Mouse (Mus musculus): ENCODE measurements around the gene Ccser1.
"Not testable (repeated sequence)": the region's sequence is repeated elsewhere in the genome, so short reads cannot be mapped to it uniquely, and the experiment has no call there.

Ccser1 gene

DNA sequence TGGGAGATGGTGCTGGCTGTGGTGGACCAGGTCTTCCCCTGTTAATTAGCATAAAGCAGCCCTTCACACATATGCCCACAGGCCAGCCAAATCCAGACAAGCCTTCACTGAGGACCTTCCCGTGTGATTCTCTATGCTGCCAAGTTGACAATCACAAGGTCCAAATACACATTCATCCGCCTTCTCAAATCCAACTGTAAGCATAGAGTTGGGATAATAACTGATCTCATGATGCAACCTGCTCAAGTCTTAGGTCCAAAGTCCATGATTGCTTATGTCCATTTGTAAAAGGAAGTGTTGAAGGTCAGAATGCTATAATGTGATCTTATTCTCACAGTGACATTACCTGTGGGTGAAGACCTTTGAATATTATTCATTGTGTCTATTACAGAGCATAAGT, 43.4 kb downstream of the Ccser1 start:
- DNase-seq (ENCODE audit: inconsistent ontology term): no peak

- no peak for DNase-seq (ENCODE audit: inconsistent ontology term)
Measured at GRCm38 (mm10) chr6:61225302-61225701, 45.2 kb downstream of the Ccser1 start.

GRCm38 (mm10) chr6:61230058-61230718, 50.1 kb downstream of the Ccser1 start:
- no peak for DNase-seq (ENCODE audit: inconsistent ontology term)

DNA sequence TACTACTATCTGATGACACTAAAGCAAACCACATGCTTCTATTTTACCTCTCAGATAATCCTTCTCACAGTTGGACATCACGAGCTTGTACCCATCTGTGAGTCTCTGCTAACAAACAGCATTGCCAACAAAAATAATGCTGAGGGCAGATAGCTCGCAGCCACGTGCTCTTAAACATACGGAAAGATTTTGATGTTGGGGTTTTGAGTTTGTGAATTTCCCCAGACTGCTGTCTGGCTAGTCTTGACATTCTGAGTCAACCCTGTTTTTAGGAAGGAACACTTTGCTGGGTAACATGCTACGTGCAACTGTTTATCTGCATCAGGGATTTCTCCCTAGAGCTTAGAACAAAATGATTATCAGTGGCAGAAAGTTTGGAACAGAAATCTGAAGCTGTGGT, 52.9 kb downstream of the Ccser1 start:
- DNase-seq (ENCODE audit: inconsistent ontology term): no peak

DNA sequence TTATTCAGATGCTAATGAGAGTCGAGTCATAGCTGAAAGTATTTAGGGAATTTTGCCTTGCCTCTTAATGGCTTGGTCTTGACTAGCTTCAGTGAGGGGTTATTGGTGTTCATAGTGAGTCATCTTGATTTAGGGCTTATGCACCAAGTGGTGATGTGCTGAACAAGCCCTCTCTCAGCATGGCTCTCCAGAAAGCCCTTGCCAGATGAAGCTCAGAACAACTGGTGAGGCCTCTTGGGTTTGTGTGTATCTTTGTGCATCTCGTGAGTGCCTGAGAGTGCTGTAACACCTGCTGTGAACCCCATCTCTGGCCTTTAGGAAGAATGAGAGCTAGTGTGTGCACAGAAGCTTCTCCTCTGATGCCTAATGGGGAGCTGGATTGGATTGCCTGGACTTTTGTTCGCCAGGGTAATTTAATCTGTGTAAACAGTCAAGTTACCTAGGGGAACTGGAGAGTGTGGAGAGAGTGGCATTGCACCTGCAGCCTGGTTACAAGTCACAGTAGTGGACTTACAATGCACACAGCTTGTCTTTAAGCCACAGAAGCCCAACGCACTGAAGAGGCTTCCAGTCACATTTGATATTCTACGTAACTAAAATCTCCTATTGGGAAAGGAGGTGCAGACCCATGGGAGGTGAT, 53.5 kb downstream of the Ccser1 start:
- peak; percentile 94 for DNase-seq (ENCODE audit: inconsistent ontology term)

DNA sequence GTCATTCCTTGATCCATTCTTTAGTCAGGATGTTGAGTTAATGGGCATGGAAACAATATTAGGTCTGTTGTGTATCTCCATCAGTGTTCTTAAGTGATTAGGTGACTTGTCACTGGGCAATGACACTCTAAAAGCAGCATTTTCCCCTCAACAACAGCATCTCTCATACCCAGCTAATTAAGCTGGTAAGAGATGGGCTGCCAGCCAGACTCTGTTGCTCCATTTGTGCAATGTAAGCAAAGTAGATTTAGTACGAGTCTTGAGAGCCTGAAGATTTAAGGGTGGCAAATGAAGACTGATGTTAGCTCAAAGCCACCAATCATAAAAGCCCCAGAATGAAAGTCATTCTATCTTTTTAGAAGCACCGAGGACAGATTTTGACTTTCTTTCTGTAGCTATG, 60.5 kb downstream of the Ccser1 start:
- no peak for DNase-seq (ENCODE audit: inconsistent ontology term)

- DNase-seq (ENCODE audit: inconsistent ontology term): peak; percentile 75
Measured at GRCm38 (mm10) chr6:61242556-61242955, 62.4 kb downstream of the Ccser1 start.

GRCm38 (mm10) chr6:61246523-61246922, 66.4 kb downstream of the Ccser1 start:
- no peak for DNase-seq (ENCODE audit: inconsistent ontology term)

DNA sequence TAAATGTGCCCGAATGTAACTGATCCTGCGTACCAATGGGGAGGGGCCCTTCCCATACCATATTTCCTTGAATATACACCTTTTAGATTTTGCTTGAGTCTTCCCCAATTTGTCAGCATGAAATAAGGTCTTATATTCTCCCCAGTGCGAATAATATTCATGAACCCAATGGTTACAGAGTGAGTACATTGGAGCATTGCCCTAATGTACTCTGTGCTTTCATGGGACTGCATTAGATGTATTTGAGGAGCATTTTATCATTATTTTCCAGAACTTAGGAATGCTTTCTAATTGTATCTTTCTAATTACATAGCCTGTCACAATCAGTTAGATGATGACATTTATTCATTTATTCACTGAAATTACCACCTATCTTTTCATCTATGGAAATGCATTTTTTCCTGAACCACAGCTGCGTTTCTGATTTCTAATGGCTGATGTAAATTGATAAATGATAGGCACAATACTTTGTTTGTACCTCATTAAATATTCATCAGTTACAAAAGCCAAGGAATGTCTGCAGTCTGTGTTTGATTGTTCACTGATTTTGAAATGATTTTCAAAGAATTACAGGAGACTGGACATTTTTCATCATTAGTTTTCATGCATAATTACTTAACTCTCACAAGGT, 67.8 kb downstream of the Ccser1 start:
- DNase-seq (ENCODE audit: inconsistent ontology term): peak; percentile 79

- no peak for DNase-seq (ENCODE audit: inconsistent ontology term)
Measured at GRCm38 (mm10) chr6:61248700-61249099, 68.6 kb downstream of the Ccser1 start.

DNA sequence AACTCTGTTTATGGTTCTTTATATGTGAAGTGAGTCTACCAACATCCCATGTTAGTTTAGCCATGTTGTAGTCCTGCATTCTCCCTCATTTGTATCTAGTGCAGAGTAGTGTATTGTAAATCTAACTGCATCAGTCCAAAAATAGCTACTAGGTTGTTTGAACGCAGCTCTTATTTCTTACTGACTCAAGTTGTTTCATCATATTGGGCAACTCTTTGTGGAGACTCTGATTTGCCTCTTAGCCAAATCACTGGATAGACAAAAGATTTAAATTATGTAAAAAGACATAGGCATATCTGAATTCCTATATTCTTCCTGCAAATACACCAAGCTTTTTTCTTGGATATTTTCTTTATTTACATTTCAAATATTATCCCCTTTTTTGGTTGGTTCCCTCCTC, 71.1 kb downstream of the Ccser1 start:
- DNase-seq (ENCODE audit: inconsistent ontology term): no peak

- no peak for DNase-seq (ENCODE audit: inconsistent ontology term)
Measured at GRCm38 (mm10) chr6:61252912-61253311, 72.8 kb downstream of the Ccser1 start.

- not testable (repeated sequence) for DNase-seq (ENCODE audit: inconsistent ontology term)
Measured at GRCm38 (mm10) chr6:61255874-61256273, 75.8 kb downstream of the Ccser1 start.

- DNase-seq (ENCODE audit: inconsistent ontology term): no peak
Measured at GRCm38 (mm10) chr6:61258847-61259634, 78.9 kb downstream of the Ccser1 start.

DNA sequence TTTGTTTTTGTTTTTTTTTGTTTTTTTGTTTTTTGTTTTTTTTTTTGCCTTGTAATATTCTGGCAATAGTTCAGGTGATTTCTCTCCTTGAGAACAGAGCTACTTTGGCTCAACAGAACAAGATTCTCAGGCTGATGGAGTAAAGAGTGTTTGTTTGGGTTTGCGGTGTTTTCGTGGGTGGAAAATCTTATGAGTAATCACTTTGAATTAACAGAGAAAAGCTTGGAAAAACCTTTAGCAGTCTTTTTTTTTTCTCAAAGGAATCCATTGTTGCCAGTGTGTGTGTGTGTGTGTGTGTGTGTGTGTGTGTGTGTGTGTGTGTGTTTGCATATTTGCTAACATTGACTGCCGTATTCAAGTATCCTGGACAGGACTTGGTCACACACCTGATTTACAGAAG, 81.3 kb downstream of the Ccser1 start:
- DNase-seq (ENCODE audit: inconsistent ontology term): peak; percentile 62

- no peak for DNase-seq (ENCODE audit: inconsistent ontology term)
Measured at GRCm38 (mm10) chr6:61262448-61262847, 82.3 kb downstream of the Ccser1 start.

GRCm38 (mm10) chr6:61263291-61263690, 83.2 kb downstream of the Ccser1 start:
- peak; percentile 86 for DNase-seq (ENCODE audit: inconsistent ontology term)

- DNase-seq (ENCODE audit: inconsistent ontology term): no peak
Measured at GRCm38 (mm10) chr6:61271033-61271432, 90.9 kb downstream of the Ccser1 start.

- DNase-seq (ENCODE audit: inconsistent ontology term): no peak
Measured at GRCm38 (mm10) chr6:61273430-61273829, 93.3 kb downstream of the Ccser1 start.

DNA sequence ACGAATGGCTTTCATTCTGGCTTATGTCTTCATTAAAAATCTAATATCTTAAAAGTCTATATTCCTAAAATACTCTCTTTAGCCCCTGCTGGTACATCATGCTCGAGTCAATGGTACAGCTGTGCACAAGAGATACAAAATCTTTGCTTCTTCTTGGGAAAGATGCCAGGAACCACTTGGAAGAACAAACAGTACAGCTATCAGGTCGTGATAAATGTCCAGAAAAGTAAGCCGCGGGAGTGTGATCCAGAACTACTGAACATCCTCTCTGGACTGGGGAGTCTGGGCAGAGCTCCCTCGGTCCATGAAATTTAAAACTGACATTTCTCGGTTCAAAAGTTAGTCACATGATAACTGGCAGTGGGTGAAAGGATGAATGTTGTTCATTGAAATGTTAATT, 99.4 kb downstream of the Ccser1 start:
- DNase-seq (ENCODE audit: inconsistent ontology term): no peak

GRCm38 (mm10) chr6:61292927-61293326, 112.8 kb downstream of the Ccser1 start:
- no peak for DNase-seq (ENCODE audit: inconsistent ontology term)

- no peak for DNase-seq (ENCODE audit: inconsistent ontology term)
Measured at GRCm38 (mm10) chr6:61295535-61295934, 115.4 kb downstream of the Ccser1 start.

All from Muller cell, postnatal 12 days (primary cell).